Mouse (Mus musculus): ENCODE data around the gene Fhl2.
"Not testable (repeated sequence)": the region's sequence is repeated elsewhere in the genome, so short reads cannot be mapped to it uniquely, and the experiment has no call there.

Fhl2 gene

GRCm38 (mm10) chr1:43153538-43153937 lies 43.2 kb downstream of the Fhl2 start:
- DNase-seq (ENCODE audit: extremely low spot score, low spot score): no peak

- no peak for DNase-seq (ENCODE audit: extremely low spot score, low spot score)
These were observed 44.2 kb downstream of the Fhl2 start for GRCm38 (mm10) chr1:43152626-43153025.

- DNase-seq (ENCODE audit: extremely low spot score, low spot score): no peak
These were observed 46.6 kb downstream of the Fhl2 start for GRCm38 (mm10) chr1:43150225-43150624.

- no peak for DNase-seq (ENCODE audit: extremely low spot score, low spot score)
These were observed 49.3 kb downstream of the Fhl2 start for GRCm38 (mm10) chr1:43147474-43147873.

GRCm38 (mm10) chr1:43145388-43145787 lies 51.4 kb downstream of the Fhl2 start:
- no peak for DNase-seq (ENCODE audit: extremely low spot score, low spot score)

- no peak for DNase-seq (ENCODE audit: extremely low spot score, low spot score)
These were observed 52.4 kb downstream of the Fhl2 start for GRCm38 (mm10) chr1:43144338-43144906.

GRCm38 (mm10) chr1:43143791-43144190 lies 53.0 kb downstream of the Fhl2 start:
- DNase-seq (ENCODE audit: extremely low spot score, low spot score): no peak

- no peak for DNase-seq (ENCODE audit: extremely low spot score, low spot score)
These were observed 53.5 kb downstream of the Fhl2 start for GRCm38 (mm10) chr1:43143284-43143683.

GRCm38 (mm10) chr1:43142849-43143248 lies 53.9 kb downstream of the Fhl2 start:
- DNase-seq (ENCODE audit: extremely low spot score, low spot score): no peak

GRCm38 (mm10) chr1:43141555-43141961 lies 55.2 kb downstream of the Fhl2 start:
- no peak for DNase-seq (ENCODE audit: extremely low spot score, low spot score)

GRCm38 (mm10) chr1:43139587-43140266 lies 57.1 kb downstream of the Fhl2 start:
- DNase-seq (ENCODE audit: extremely low spot score, low spot score): peak; percentile 96

GRCm38 (mm10) chr1:43138268-43138812 lies 58.4 kb downstream of the Fhl2 start:
- DNase-seq (ENCODE audit: extremely low spot score, low spot score): no peak

GRCm38 (mm10) chr1:43137334-43137733 lies 59.5 kb downstream of the Fhl2 start:
- no peak for DNase-seq (ENCODE audit: extremely low spot score, low spot score)

- not testable (repeated sequence) for DNase-seq (ENCODE audit: extremely low spot score, low spot score)
These were observed 60.2 kb downstream of the Fhl2 start for GRCm38 (mm10) chr1:43136488-43137029.

- DNase-seq (ENCODE audit: extremely low spot score, low spot score): no peak
These were observed 65.2 kb downstream of the Fhl2 start for GRCm38 (mm10) chr1:43131591-43131990.

GRCm38 (mm10) chr1:43130219-43130981 lies 66.4 kb downstream of the Fhl2 start:
- no peak for DNase-seq (ENCODE audit: extremely low spot score, low spot score)

GRCm38 (mm10) chr1:43127820-43128610 lies 68.8 kb downstream of the Fhl2 start:
- peak; percentile 8 for DNase-seq (ENCODE audit: extremely low spot score, low spot score)

GRCm38 (mm10) chr1:43127196-43127595 lies 69.6 kb downstream of the Fhl2 start:
- peak; percentile 8 for DNase-seq (ENCODE audit: extremely low spot score, low spot score)

- no peak for DNase-seq (ENCODE audit: extremely low spot score, low spot score)
These were observed 72.1 kb downstream of the Fhl2 start for GRCm38 (mm10) chr1:43124726-43125125.

- no peak for DNase-seq (ENCODE audit: extremely low spot score, low spot score)
These were observed 74.2 kb downstream of the Fhl2 start for GRCm38 (mm10) chr1:43122616-43123015.

GRCm38 (mm10) chr1:43120950-43121349 lies 75.8 kb downstream of the Fhl2 start:
- DNase-seq (ENCODE audit: extremely low spot score, low spot score): no peak
